Mouse (Mus musculus) cerebellum, adult (tissue): ENCODE measurements around the gene Psg23.
"Not testable (repeated sequence)": the region's sequence is repeated elsewhere in the genome, so short reads cannot be mapped to it uniquely, and the experiment has no call there.

Experiments
- ATAC-seq: cut with Nextera tagmentation; 2 replicates; pipeline ENCODE4 v1.9.2; 2017; ENCODE audit warnings: mild to moderate bottlenecking, moderate library complexity, mixed read lengths; ENCODE audit not compliant: insufficient number of reproducible peaks, low FRiP score, low TSS enrichment

Psg23 gene

DNA sequence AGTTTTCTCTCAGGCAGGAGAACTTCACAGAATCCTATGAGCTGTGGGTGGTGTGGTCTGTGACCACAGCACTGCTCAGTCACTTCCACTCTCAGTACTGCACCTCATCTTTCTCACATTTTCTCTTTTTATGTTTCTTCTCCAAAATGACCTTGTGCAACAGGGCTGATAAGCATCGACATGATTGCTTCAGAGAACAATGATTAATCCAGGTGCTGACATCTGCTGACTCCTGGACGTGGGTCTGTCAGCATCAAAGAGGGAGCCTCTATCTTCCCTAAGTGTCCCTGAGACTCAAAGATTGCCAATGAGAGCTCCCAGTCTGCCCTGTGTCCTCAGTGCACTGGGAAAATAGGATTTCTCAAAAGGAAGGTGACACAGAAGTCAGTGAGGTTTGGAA, at the start of gene Psg23:
Gene Psg23, minus strand, starts transcription at position 101 of the 400 bp plus-strand sequence.
- not testable (repeated sequence) for ATAC-seq

DNA sequence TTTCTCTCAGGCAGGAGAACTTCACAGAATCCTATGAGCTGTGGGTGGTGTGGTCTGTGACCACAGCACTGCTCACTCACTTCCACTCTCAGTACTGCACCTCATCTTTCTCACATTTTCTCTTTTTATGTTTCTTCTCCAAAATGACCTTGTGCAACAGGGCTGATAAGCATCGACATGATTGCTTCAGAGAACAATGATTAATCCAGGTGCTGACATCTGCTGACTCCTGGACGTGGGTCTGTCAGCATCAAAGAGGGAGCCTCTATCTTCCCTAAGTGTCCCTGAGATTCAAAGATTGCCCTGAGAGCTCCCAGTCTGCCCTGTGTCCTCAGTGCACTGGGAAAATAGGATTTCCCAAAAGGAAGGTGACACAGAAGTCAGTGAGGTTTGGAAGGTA, 40.3 kb upstream of the Psg23 start, which contains the start of gene Psg21:
Gene Psg21, minus strand, starts transcription at position 101 of the 400 bp plus-strand sequence.
- not testable (repeated sequence) for ATAC-seq

DNA sequence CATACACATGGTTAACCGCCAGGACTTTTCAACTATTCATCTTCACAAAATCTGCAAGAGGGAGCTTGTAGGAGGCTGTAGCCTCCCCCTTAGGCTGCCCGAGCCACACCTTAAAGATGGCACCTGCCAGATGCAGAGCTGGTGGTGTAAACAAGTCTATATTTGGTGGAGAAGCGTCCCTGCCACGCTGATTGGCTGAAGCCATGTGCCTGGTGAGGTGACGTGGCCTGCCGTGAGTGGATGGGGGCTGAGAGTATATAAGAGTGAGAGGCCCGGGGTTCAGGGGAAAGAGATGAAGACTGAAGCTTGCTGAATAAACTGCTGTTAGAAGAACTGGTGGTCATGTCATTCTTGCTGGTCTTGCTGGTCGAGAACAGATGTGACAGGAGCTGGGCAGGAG, 10.6 kb upstream of the Psg23 start:
- ATAC-seq: not testable (repeated sequence)

DNA sequence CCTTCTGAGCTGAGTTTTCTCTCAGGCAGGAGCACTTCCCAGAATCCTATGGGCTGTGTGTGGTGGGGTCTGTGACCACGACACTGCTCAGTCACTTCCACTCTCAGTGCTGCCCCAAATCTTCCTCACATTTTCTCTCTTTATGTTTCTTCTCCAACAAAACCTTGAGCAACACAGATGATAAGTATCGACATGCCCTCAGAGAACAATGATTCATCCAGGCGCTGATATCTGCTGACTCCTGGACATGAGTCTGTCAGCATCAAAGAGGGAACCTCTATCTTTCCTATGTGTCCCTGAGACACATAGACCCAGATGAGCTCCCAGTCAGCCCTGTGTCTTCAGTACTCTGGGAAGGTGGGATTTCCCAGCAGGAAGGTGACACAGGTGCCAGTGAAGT, 49.1 kb downstream of the Psg23 start, which contains the start of gene Psg27:
Gene Psg27, minus strand, starts transcription at position 101 of the 400 bp plus-strand sequence.
- no peak for ATAC-seq

DNA sequence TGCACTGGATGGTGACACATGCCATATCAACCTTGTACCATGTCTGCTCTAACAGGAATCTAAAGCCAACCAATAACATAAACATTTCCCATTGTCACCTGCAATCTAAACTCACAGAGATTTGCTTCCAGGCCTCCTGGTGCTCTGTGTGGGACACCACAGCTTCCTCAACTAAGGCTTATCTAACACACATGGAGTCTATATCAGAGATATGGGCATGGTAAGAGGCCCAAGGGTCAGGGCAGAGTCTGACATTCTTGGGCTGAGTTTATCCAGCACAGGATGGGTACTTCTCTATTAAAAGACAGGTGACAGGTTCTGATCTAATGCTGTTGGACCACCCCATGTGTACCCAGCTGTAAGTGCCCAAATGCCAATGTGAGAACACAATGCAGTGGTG, 56.5 kb downstream of the Psg23 start:
- no peak for ATAC-seq
